Mouse (Mus musculus) ZHBTc4 (cell line): ENCODE results near the gene Gm49486.

Experiments used
- DNase-seq: peaks from one replicate; pipeline ENCODE4 v3.0.0-alpha.2; 2011; ENCODE audit warnings: low read depth, low spot score

Gm49486 gene

GRCm38 (mm10) chr15:79270317-79271123 lies 41.3 kb downstream of the Gm49486 start:
- DNase-seq: peak; percentile 90

DNA sequence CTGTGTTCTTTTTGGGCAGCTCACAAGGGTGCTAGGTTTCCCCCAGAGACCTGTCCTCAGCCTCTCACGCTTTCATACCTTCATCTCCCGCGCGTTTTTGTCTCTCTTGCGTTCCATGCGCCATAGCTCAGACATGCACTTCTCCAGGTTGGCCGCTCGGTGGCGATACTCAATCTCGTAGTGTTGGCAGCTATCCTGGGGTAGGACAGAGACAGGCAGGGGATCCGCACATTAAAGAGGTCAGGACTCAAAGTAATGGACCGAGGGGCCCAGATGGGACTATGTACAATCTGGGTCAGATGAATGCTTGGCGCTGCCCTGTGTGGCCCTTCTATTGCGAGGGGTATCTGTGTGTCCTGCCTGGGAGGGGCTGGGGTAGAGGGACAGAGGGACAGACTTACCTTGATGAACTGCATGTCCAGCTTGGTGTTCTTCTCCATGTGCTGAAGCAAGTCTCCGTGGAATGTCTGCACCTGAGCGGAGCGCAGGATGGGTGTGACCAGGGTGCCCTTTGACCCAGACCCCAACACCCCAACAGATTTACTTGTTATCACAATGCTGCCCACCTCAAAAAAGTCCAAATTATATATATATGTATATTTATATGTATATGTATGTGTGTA lies 42.0 kb downstream of the Gm49486 start:
- peak; percentile 82 for DNase-seq

DNA sequence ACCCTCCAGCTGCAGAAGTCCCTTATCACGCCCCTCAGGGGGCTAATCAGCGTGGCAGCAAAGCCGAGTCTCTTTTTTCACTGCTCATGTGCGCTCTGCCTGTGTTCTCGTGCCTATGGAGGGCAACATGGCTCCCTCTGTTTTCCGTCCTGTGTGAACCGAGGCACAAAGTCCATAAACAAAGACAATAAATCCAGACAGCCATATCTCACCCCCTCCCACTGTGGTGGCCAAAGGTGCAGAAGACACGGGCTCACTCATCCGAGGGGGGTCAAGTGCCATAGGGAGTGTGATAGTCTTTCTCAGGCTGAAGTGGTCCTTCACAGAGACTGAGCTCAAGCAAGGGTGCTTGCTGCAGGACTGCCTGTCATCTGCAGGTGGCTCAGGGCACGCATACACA lies 43.8 kb downstream of the Gm49486 start:
- no peak for DNase-seq

- DNase-seq: no peak
Observed at GRCm38 (mm10) chr15:79277728-79278127, 48.5 kb downstream of the Gm49486 start.

GRCm38 (mm10) chr15:79280209-79280608 lies 51.0 kb downstream of the Gm49486 start:
- peak; percentile 92 for DNase-seq

- no peak for DNase-seq
Observed at GRCm38 (mm10) chr15:79280850-79281249, 51.7 kb downstream of the Gm49486 start.

- peak; percentile 87 for DNase-seq
Observed at GRCm38 (mm10) chr15:79281389-79281788, 52.2 kb downstream of the Gm49486 start.

- no peak for DNase-seq
Observed at GRCm38 (mm10) chr15:79282434-79282833, 53.2 kb downstream of the Gm49486 start.

DNA sequence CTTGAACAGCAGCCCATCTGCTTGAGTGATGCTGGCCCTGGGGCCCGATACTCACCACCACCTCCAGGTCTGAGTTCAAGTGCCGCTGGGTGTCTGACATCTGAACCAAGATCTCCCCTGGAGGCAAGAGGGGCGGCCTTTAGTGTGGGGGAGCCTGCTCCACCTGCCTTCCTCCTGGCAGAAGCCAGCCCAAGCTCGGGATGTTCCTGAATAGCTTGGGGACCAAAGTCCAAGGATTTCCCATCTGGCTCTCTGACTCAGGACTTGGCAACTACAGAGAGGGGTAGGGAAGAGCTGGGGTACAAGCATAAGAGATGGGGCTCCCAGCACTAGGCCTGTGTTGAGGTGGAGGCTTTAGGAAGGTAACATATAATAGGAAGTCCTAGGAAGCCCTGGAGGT lies 54.2 kb downstream of the Gm49486 start:
- no peak for DNase-seq

- no peak for DNase-seq
Observed at GRCm38 (mm10) chr15:79285399-79285798, 56.2 kb downstream of the Gm49486 start, which contains the start of gene Baiap2l2. Baiap2l2 (minus strand) TSS chr15:79285537.

DNA sequence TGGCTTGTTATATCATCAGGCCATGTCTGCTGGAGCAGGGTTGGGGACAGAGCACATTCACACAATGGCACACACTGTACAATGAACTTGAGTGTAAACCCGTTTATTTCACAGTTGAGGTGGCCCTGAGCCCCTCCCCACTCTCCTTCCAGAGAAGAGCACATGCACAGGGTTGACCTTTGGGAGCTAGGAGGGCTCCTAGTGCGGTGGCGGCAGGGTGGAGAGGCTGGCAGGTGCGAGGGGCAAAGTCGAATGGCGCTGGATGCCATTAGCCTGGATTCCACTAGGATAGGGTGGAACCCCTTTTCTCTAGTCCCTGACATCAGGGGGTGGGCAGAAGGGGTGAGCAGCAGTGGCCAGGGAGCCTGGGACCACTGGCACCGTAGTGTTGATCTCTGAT lies 57.0 kb downstream of the Gm49486 start:
- DNase-seq: no peak

DNA sequence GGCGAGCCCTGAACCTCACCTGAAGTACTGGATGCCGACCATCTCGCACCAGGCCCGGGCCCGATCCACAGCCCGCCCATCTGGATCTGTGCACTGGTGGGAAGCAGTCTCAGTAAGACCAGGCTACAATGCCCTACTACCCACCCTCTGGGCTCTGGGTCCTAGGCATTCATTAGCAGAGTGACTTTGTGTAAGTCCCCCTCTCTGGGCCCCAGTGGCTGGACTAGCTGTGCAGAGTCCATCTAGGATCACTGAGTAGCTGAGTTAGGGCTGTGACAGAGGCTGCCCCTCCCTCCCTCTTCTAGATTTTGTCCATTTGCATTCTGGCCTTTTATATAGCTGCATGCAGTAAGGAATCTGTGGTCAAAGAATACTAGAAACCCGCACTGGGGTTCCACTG lies 57.9 kb downstream of the Gm49486 start:
- DNase-seq: no peak

DNA sequence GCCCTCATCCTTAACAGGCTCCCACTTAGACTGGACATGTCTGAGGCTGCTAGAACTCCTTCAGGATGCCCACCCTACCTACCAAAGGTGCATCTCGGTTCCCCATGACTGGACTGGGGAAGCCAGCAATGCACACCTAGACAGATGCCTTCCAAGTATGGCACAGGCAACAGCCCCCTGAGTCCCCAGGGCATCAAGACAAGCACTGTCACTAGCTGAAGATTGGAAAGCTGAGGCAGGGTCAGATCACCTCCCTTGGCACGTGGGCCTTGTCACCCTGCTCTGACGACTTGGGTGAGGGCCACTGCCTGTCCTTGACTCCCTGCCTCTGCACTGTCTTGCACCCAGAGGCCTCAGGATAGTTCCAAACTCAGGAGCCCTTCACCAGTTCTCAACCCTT lies 59.2 kb downstream of the Gm49486 start:
- DNase-seq: no peak

- no peak for DNase-seq
Observed at GRCm38 (mm10) chr15:79289441-79289840, 60.2 kb downstream of the Gm49486 start.

GRCm38 (mm10) chr15:79290340-79290739 lies 61.1 kb downstream of the Gm49486 start:
- no peak for DNase-seq

DNA sequence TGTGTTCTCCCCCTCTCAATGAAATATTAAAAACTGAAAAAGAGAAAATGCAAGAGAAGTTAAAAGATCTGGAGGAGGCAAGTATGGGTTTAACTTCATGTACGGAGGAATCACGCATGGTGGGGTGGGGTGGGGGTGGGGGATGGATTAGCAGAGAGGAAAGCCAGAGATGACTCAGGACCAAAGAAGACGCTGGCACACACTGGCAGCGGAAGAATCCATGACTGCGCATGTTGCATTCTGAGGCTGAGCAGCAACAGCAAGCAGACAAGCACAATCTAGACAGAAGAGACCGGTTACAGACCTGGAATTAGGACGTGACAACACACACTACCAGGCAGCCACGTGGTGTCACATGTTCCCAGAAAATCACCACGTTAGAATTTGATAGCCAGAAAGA lies 63.6 kb downstream of the Gm49486 start:
- DNase-seq: no peak

GRCm38 (mm10) chr15:79298553-79298952 lies 69.4 kb downstream of the Gm49486 start:
- DNase-seq: no peak

DNA sequence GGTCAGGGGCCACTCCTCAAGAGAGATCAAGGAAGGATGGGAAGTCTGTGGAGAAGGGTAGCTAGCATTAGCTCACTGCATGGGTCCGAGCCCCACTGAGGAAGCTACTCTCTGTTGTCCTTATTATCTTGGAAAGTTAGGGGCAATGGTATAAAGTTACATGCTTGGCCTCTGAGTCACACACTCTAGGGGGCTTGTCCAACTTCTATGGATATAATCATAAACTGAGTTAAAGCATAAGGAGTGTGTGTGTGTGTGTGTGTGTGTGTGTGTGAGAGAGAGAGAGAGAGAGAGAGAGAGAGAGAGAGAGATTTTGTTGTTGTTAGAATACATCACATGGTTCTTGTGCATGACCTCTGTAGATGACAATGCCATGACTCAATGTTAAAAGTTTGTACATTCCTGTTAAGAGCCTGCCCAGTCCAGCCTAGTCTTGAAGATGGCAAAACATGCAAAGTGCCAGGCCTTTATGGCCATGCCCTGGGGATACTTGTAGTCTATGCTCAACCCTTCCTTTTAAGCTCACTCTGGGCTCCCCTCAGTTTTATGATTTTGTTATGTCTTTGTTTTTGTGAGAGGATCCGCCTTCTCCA lies 70.5 kb downstream of the Gm49486 start:
- DNase-seq: no peak

DNA sequence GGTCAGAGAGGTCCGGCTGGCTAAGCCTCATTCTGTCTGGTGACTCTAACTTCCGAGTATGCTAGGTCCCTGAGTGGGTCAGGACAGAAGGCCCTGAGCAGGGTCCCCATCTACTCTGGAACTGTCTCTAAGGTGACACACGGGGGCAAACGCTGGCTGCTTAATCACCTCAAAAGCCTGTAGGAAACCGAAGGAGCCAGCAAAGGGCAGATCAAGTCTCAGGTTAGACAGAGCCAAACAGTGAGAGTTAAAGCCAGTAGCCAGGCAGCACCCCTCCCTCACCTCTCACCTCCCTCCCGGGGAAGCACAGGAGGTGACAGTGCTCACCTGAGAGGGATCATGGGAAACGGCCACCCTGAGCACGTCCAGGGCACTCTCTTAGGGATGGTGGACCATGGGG lies 74.5 kb downstream of the Gm49486 start:
- no peak for DNase-seq

DNA sequence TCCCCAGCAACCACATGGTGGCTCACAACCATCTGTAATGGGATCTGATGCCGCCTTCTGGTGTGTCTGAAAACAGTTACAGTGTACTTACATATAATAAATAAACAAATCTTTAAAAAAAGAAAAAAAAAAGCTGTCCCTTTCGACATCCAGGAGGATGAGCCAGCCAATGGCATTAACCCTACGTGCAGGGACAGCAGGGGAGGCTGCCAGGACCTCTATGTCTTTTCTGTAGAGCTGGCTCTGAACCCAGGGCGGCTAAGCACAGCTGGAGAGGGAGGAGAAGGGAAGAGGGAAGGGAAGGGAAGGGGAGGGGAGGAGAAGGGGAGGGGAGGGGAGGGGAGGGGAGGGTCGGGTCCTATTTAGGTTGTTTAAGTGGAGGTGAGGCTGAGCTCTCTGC lies 75.6 kb downstream of the Gm49486 start:
- no peak for DNase-seq

GRCm38 (mm10) chr15:79306043-79306637 lies 76.9 kb downstream of the Gm49486 start:
- DNase-seq: peak; percentile 44
